Comparison of ENCODE assay signal across 11 mouse cellular contexts in the genomic region with DNA sequence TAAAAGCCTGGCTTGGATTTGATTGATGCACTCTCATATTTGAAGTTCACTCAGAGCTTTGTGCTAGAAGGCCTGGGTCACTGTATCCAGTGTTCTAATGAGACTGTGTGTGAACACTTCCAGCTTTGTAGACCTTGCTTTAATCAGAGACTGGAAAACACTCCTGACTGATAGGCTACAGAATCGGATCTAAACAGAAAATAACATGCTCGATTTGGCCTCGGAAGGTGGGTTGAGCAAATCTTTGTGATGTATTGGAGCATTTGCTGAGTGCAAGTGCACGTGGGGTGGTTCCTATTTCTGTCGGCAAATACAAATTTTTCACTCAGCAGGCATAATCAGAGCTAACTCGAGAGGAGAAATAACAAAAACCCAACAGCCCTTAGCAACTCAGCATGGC.
DNase-seq lines count a peak whose midpoint lies in the region; ATAC-seq and TF ChIP-seq lines count a peak whose summit lies in the region.
"Had no signal": no experiment of that assay in that cellular context is flagged by ENCODE, and none has a peak within 500 bp of the region (broad histone marks: within the 10 kb centered on the region; RNA-seq: fewer than 3 reads in every experiment).

No protein-coding gene starts in this region.

- peaks cover 2% of the 10 kb centered on the region; the same call in 1 of the 2 replicates for H3K4me1 ChIP-seq in forebrain, embryonic 11.5 days (replicated peaks; ENCODE audit: control insufficient read depth, insufficient read depth, low read length)
- H3K4me1 ChIP-seq in hindbrain, embryonic 15.5 days (replicated peaks), result peaks cover 7% of the 10 kb centered on the region

- H3K79me2 ChIP-seq in myocyte (ENCODE audit: control insufficient read depth, insufficient read depth), result no peaks in the 10 kb centered on the region

- H3K4me2 ChIP-seq in forebrain, embryonic 11.5 days (ENCODE audit: low read depth, low read length, severe bottlenecking), result peak overlapping the region; percentile 22; the same call in 1 of the 2 replicates
- H3K4me2 ChIP-seq in hindbrain, embryonic 15.5 days, result peak overlapping the region; percentile 38
- peak overlapping the region; percentile 36 for H3K4me2 ChIP-seq in myocyte (ENCODE audit: low read depth)

- H3K36me3 ChIP-seq in forebrain, embryonic 11.5 days (ENCODE audit: control insufficient read depth, insufficient read depth, low read length), result no peaks in the 10 kb centered on the region
- H3K36me3 ChIP-seq in hindbrain, embryonic 15.5 days, result no peaks in the 10 kb centered on the region
- H3K36me3 ChIP-seq in myocyte (ENCODE audit: control insufficient read depth, insufficient read depth), result no peaks in the 10 kb centered on the region

- no peaks in the 10 kb centered on the region for H3K27me3 ChIP-seq in forebrain, embryonic 11.5 days (ENCODE audit: control insufficient read depth, insufficient read depth, low read length)
- no peaks in the 10 kb centered on the region for H3K27me3 ChIP-seq in hindbrain, embryonic 15.5 days
- H3K27me3 ChIP-seq in myocyte (ENCODE audit: control insufficient read depth, insufficient read depth, insufficient read length), result no peaks in the 10 kb centered on the region

- ATAC-seq in forebrain, embryonic 11.5 days (replicated peaks; ENCODE audit: low FRiP score), result peak; percentile 81
- no peak for ATAC-seq in hindbrain, embryonic 15.5 days (ENCODE audit: low FRiP score, low read depth)
- ATAC-seq: intestine, postnatal 0 days; liver, postnatal 0 days had no signal

- peak overlapping the region; percentile 25; the same call in 1 of the 2 replicates for H3K9ac ChIP-seq in forebrain, embryonic 11.5 days (ENCODE audit: low read length)
- no peak overlapping the region for H3K9ac ChIP-seq in hindbrain, embryonic 15.5 days
- H3K9ac ChIP-seq: liver, postnatal 0 days had no signal

- WGBS in forebrain, embryonic 11.5 days, result 28% methylated on average over 6 of the region's 6 CpGs
- WGBS in hindbrain, embryonic 15.5 days, result 15% methylated on average over 6 of the region's 6 CpGs

- H3ac ChIP-seq in myocyte (ENCODE audit: control insufficient read depth, insufficient read length), result no peak overlapping the region

- no peak for TF ChIP-seq POLR2A in myocyte (IDR thresholded peaks at IDR 0.05; ENCODE audit: insufficient read length, low read depth)

- H3K9me3 ChIP-seq in forebrain, embryonic 11.5 days (ENCODE audit: control insufficient read depth, low read length), result no peaks in the 10 kb centered on the region
- H3K9me3 ChIP-seq in hindbrain, embryonic 15.5 days, result no peaks in the 10 kb centered on the region

- no peak overlapping the region for H3K27ac ChIP-seq in forebrain, embryonic 11.5 days (ENCODE audit: low read depth, low read length)
- 0 out of 2 replicates have a peak overlapping the region, but pooled peaks have one; percentile 11 for H3K27ac ChIP-seq in hindbrain, embryonic 15.5 days (replicated peaks)

- no peak overlapping the region for H3K4me3 ChIP-seq in forebrain, embryonic 11.5 days (ENCODE audit: low read depth, low read length)
- H3K4me3 ChIP-seq in hindbrain, embryonic 15.5 days, result no peak overlapping the region
- no peak overlapping the region for H3K4me3 ChIP-seq in myocyte

- peak; percentile 45 for DNase-seq in embryo, embryonic 11 days
- no peak for DNase-seq in embryo, embryonic 10 days (ENCODE audit: low spot score)
- DNase-seq in forebrain, embryonic 11.5 days (ENCODE audit: low spot score), result no peak
- no peak for DNase-seq in adrenal gland, postnatal 10 days
- DNase-seq in kidney, postnatal 25 days, result no peak
- DNase-seq in urinary bladder, adult 2 months (ENCODE audit: low spot score), result no peak
- DNase-seq: left cerebral cortex, postnatal 4 days; liver, postnatal 0 days had no signal

TF ChIP-seq in myocyte, 11 proteins besides CTCF, POLR2A, EP300 and RAD21:
- TF ChIP-seq POLR2AphosphoS2 (IDR thresholded peaks at IDR 0.05; ENCODE audit: insufficient read length, low read depth), result no peak
- no peak for TF ChIP-seq MYOG (IDR thresholded peaks at IDR 0.05; ENCODE audit: control insufficient read depth in 1 of 3, insufficient read depth in 1 of 3, insufficient read length in 2 of 3, low read depth in 2 of 3)
- no peak for TF ChIP-seq SRF (IDR thresholded peaks at IDR 0.05; ENCODE audit: control insufficient read depth, insufficient read length, low read depth)
- TF ChIP-seq TCF3 (IDR thresholded peaks at IDR 0.05; ENCODE audit: insufficient read length, low read depth), result no peak
- no peak for TF ChIP-seq MYOD1 (IDR thresholded peaks at IDR 0.05; ENCODE audit: control insufficient read depth in 1 of 3, insufficient read length in 2 of 3, low read depth in 2 of 3)
- no peak for TF ChIP-seq USF1 (IDR thresholded peaks at IDR 0.05; ENCODE audit: low read depth)
- no peak for TF ChIP-seq REST (IDR thresholded peaks at IDR 0.05; ENCODE audit: insufficient read depth, insufficient read length)
- TF ChIP-seq CEBPB (IDR thresholded peaks at IDR 0.05; ENCODE audit: insufficient read depth, poor library complexity, severe bottlenecking), result no peak
- no peak for TF ChIP-seq TCF12 (IDR thresholded peaks at IDR 0.05; ENCODE audit: insufficient read depth, poor library complexity, severe bottlenecking)
- TF ChIP-seq E2F4 (IDR thresholded peaks at IDR 0.05; ENCODE audit: insufficient read depth), result no peak
- TF ChIP-seq MAX (IDR thresholded peaks at IDR 0.05; ENCODE audit: low read depth), result no peak
